Mouse (Mus musculus) heart, adult 2 months (tissue): ENCODE results near the gene Etfdh.

Experiments used
- CTCF ChIP-seq: fragments of 200-600 bp; IDR thresholded peaks from 2 replicates; pipeline ENCODE4 v1.8.1; 2022; ENCODE audit warnings: antibody characterized with exemption, mild to moderate bottlenecking, moderate library complexity
- EP300 ChIP-seq: fragments of 200-500 bp; IDR thresholded peaks from 2 replicates; pipeline ENCODE4 v1.6.1; 2011; ENCODE audit warnings: low read depth, low read length, control low read depth; ENCODE audit not compliant: insufficient read depth
- POLR2A ChIP-seq: fragments of 200-500 bp; IDR thresholded peaks from 2 replicates; pipeline ENCODE4 v1.6.1; 2011; ENCODE audit warnings: mild to moderate bottlenecking, low read depth, low read length, control low read depth; ENCODE audit not compliant: insufficient read depth

GRCm38 (mm10) chr3:79629416-79629730, at the start of gene Etfdh:
- TF ChIP-seq CTCF (no peak), POLR2A (no peak), EP300 (no peak)
